Mouse (Mus musculus) forebrain, embryonic 11.5 days (tissue): ENCODE measurements around the gene Insig1. TPM values are rescaled to one million over a fixed set of nuclear protein-coding genes. Genes with fewer than 3 reads are reported as not detected.

Experiments
- ATAC-seq: fragments of 200-750 bp; cut with Nextera tagmentation; replicated peaks from 2 replicates; pipeline ENCODE4 v1.8.0; 2017; ENCODE audit warnings: moderate TSS enrichment; ENCODE audit not compliant: low FRiP score
- DNase-seq: peaks from one replicate; pipeline ENCODE4 v3.0.0-alpha.2; 2017; ENCODE audit warnings: low spot score
- H3K27ac ChIP-seq: fragments of 300-500 bp; sonication (generic); 2 replicates; pipeline ENCODE4 v1.5.1; 2014; ENCODE audit warnings: low read depth, low read length
- H3K27me3 ChIP-seq: fragments of 300-500 bp; sonication (generic); 2 replicates; pipeline ENCODE4 v1.6.1; 2014; ENCODE audit warnings: mild to moderate bottlenecking, low read length, mixed read lengths; ENCODE audit not compliant: control insufficient read depth, insufficient read depth
- H3K36me3 ChIP-seq: fragments of 300-500 bp; sonication (generic); 2 replicates; pipeline ENCODE4 v1.6.1; 2014; ENCODE audit warnings: mild to moderate bottlenecking, low read length, moderate library complexity, mixed read lengths; ENCODE audit not compliant: control insufficient read depth, insufficient read depth
- H3K4me1 ChIP-seq: fragments of 300-500 bp; sonication (generic); replicated peaks from 2 replicates; pipeline ENCODE4 v1.6.1; 2014; ENCODE audit warnings: low read length, mixed read lengths; ENCODE audit not compliant: control insufficient read depth, insufficient read depth
- H3K4me2 ChIP-seq: fragments of 300-500 bp; sonication (generic); 2 replicates; pipeline ENCODE4 v1.6.1; 2014; ENCODE audit warnings: low read depth, mild to moderate bottlenecking, low read length, moderate library complexity, mixed read lengths; ENCODE audit not compliant: severe bottlenecking
- H3K4me3 ChIP-seq: fragments of 300-500 bp; sonication (generic); 2 replicates; pipeline ENCODE4 v1.5.1; 2014; ENCODE audit warnings: low read depth, low read length
- H3K9ac ChIP-seq: fragments of 300-500 bp; sonication (generic); 2 replicates; pipeline ENCODE4 v1.6.1; 2014; ENCODE audit warnings: low read length
- H3K9me3 ChIP-seq: fragments of 300-500 bp; sonication (generic); 2 replicates; pipeline ENCODE4 v1.6.1; 2016; ENCODE audit warnings: low read length, mixed read lengths; ENCODE audit not compliant: control insufficient read depth
- WGBS: fragments of 180-500 bp; shearing (Covaris S2); extraction: QIAGEN DNeasy Blood & Tissue Kit; methylation state at CpG from one replicate; pipeline ENCODE4 v1.1.7; 2014; 5-methylcytosine and 5-hydroxymethylcytosine counted together
- polyA plus RNA-seq: library from polyadenylated mRNA; unstranded; fragments of >200 nt; fragmentation: Nextera tagmentation; extraction: Ambion mirVana; gene quantifications from 2 replicates; pipeline ENCODE4 v1.2.1, GENCODE M21; 2014

Gene Insig1
- polyA plus RNA-seq: 102 and 103 TPM in 2 replicates

DNA sequence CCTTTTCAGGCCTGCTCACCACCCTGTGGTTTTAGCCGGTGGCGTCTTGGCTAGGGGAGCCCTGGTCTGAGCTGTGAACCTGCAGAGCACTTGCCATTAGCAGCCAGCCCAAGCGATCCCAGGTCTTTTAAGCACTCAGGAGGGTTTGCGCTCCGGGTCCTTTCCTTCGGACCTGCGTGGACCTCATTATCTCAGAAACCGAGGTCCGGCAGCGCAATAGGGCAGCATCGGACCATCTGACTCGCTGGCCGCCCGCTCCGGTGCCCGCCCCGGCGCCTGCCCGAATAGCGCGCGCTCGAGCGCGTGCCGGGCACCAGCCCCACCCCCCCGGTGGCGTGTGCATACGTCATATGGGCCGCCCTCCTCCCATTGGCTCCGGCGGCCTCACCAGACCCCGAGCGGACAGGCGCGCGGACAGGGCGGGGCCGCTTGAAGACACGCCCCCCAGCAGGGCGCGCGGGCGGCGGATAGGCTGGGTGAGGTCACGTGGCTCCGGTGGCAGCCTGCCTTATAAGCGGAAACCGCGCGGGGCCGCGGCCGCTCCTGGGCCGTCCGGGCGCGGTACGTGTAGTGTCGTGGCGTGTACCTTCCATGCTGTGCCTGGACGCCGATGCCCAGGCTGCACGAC, at the start of gene Insig1:
Gene Insig1, plus strand, starts transcription at position 536 of the 628 bp plus-strand sequence.
- Histone ChIP-seq H3K27ac (peak within 1 kb of the TSS; percentile 87), H3K9me3 (no peaks in the 10 kb centered on the region), H3K36me3 (peaks cover 7% of the 10 kb centered on the region; the same call in 1 of the 2 replicates), H3K9ac (peak within 1 kb of the TSS; percentile 83), H3K4me1 (peaks cover 13% of the 10 kb centered on the region), H3K27me3 (no peaks in the 10 kb centered on the region), H3K4me3 (peak within 1 kb of the TSS; percentile 85), H3K4me2 (peak within 1 kb of the TSS; percentile 58)
- peak; percentile 94 for ATAC-seq
- DNase-seq: peak; percentile 100
- under 1% methylated on average over 63 of the region's 64 CpGs for WGBS

GRCm38 (mm10) chr5:28023452-28023851, 47.7 kb upstream of the Insig1 start:
- Histone ChIP-seq H3K9me3 (no peaks in the 10 kb centered on the region), H3K4me2 (no peak overlapping the region), H3K27me3 (no peaks in the 10 kb centered on the region), H3K36me3 (no peaks in the 10 kb centered on the region), H3K27ac (no peak overlapping the region), H3K4me3 (no peak overlapping the region), H3K9ac (no peak overlapping the region), H3K4me1 (no peaks in the 10 kb centered on the region)
- ATAC-seq: no peak
- WGBS: 59% methylated on average over 2 of the region's 2 CpGs
- peak; percentile 18 for DNase-seq

GRCm38 (mm10) chr5:28031577-28032236, 39.5 kb upstream of the Insig1 start:
- no peaks in the 10 kb centered on the region for H3K9me3 ChIP-seq
- no peak overlapping the region for H3K9ac ChIP-seq
- no peaks in the 10 kb centered on the region for H3K27me3 ChIP-seq
- H3K4me1 ChIP-seq: no peaks in the 10 kb centered on the region
- ATAC-seq (no peak), DNase-seq (peak; percentile 5)
- no peak overlapping the region for H3K4me2 ChIP-seq
- H3K27ac ChIP-seq: no peak overlapping the region
- H3K4me3 ChIP-seq: no peak overlapping the region
- no peaks in the 10 kb centered on the region for H3K36me3 ChIP-seq
- 89% methylated on average over 3 of the region's 3 CpGs for WGBS

GRCm38 (mm10) chr5:28032866-28033265, 38.3 kb upstream of the Insig1 start:
- peak; percentile 22 for DNase-seq
- Histone ChIP-seq H3K36me3 (no peaks in the 10 kb centered on the region), H3K27me3 (no peaks in the 10 kb centered on the region), H3K27ac (no peak overlapping the region), H3K4me1 (0 out of 2 replicates have a peak, but pooled peaks cover 2% of the 10 kb centered on the region), H3K9me3 (no peaks in the 10 kb centered on the region), H3K4me2 (no peak overlapping the region), H3K9ac (no peak overlapping the region), H3K4me3 (no peak overlapping the region)
- WGBS: 92% methylated on average over 10 of the region's 10 CpGs
- no peak for ATAC-seq

GRCm38 (mm10) chr5:28033281-28033680, 37.9 kb upstream of the Insig1 start:
- H3K36me3 ChIP-seq: no peaks in the 10 kb centered on the region
- H3K4me1 ChIP-seq: 0 out of 2 replicates have a peak, but pooled peaks cover 2% of the 10 kb centered on the region
- no peak overlapping the region for H3K9ac ChIP-seq
- H3K27me3 ChIP-seq: no peaks in the 10 kb centered on the region
- H3K9me3 ChIP-seq: no peaks in the 10 kb centered on the region
- ATAC-seq (no peak), DNase-seq (peak; percentile 28)
- WGBS: 87% methylated on average over 5 of the region's 5 CpGs
- H3K27ac ChIP-seq: no peak overlapping the region
- no peak overlapping the region for H3K4me3 ChIP-seq
- no peak overlapping the region for H3K4me2 ChIP-seq

DNA sequence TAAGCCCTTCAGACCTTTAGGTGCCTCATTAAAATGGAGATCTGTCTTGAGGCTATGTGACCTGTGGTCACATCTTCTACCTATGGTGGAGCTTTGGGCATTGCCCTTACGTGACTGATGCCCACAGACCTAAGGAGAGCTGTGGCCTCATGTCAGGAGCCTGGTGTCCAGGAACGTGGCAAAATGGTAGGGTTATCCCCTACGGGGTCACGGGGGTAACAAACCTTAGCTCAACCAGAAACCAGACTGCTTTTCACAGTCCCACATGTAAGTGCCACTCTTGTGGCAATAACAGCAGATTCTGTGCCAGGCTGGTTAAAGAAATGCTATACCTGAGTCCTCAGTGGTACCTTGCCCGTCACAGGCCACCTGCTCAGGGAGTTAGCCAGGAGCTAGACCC, 37.3 kb upstream of the Insig1 start:
- 85% methylated on average over 5 of the region's 5 CpGs for WGBS

DNA sequence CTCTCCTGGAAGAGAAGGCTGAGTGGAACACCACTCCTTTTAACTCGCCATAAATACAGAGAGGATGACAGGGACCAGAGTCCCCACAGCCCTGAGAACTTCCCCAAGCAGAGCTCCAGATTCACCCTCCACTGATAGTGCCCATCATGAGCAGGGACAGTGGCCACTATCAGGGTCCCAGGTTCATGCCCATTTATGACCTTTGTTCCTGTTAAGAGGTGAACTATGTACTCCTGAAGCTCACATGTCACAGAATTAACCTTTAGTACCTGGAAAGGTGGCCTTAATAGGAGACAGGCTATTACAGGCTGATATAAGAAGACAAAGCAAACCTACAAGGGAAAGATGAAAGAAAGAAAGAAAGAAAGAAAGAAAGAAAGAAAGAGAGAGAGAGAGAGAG, 35.2 kb upstream of the Insig1 start:
- no peak overlapping the region for H3K9ac ChIP-seq
- no peak overlapping the region for H3K4me3 ChIP-seq
- H3K9me3 ChIP-seq: no peaks in the 10 kb centered on the region
- 0 out of 2 replicates have a peak, but pooled peaks cover 2% of the 10 kb centered on the region for H3K4me1 ChIP-seq
- peak; percentile 4 for DNase-seq
- no peaks in the 10 kb centered on the region for H3K27me3 ChIP-seq
- WGBS: 76% methylated on average over 1 of the region's 1 CpGs
- H3K27ac ChIP-seq: no peak overlapping the region
- no peak overlapping the region for H3K4me2 ChIP-seq
- no peak for ATAC-seq
- H3K36me3 ChIP-seq: no peaks in the 10 kb centered on the region

More for the DNA sequence above, 37.3 kb upstream of the Insig1 start:
- Histone ChIP-seq H3K36me3 (no peaks in the 10 kb centered on the region), H3K27ac (no peak overlapping the region), H3K4me2 (no peak overlapping the region), H3K4me1 (0 out of 2 replicates have a peak, but pooled peaks cover 2% of the 10 kb centered on the region), H3K4me3 (no peak overlapping the region), H3K27me3 (no peaks in the 10 kb centered on the region), H3K9ac (no peak overlapping the region), H3K9me3 (no peaks in the 10 kb centered on the region)
- ATAC-seq (no peak), DNase-seq (peak; percentile 27)

GRCm38 (mm10) chr5:28036518-28036917, 34.6 kb upstream of the Insig1 start:
- WGBS: 95% methylated on average over 1 of the region's 1 CpGs

More at GRCm38 (mm10) chr5:28036518-28036917, 34.6 kb upstream of the Insig1 start:
- ATAC-seq: no peak
- Histone ChIP-seq H3K36me3 (no peaks in the 10 kb centered on the region), H3K4me1 (0 out of 2 replicates have a peak, but pooled peaks cover 2% of the 10 kb centered on the region), H3K9me3 (no peaks in the 10 kb centered on the region), H3K27me3 (no peaks in the 10 kb centered on the region), H3K4me2 (no peak overlapping the region), H3K27ac (no peak overlapping the region), H3K4me3 (no peak overlapping the region), H3K9ac (no peak overlapping the region)
- DNase-seq: no peak
